In the genomic region with DNA sequence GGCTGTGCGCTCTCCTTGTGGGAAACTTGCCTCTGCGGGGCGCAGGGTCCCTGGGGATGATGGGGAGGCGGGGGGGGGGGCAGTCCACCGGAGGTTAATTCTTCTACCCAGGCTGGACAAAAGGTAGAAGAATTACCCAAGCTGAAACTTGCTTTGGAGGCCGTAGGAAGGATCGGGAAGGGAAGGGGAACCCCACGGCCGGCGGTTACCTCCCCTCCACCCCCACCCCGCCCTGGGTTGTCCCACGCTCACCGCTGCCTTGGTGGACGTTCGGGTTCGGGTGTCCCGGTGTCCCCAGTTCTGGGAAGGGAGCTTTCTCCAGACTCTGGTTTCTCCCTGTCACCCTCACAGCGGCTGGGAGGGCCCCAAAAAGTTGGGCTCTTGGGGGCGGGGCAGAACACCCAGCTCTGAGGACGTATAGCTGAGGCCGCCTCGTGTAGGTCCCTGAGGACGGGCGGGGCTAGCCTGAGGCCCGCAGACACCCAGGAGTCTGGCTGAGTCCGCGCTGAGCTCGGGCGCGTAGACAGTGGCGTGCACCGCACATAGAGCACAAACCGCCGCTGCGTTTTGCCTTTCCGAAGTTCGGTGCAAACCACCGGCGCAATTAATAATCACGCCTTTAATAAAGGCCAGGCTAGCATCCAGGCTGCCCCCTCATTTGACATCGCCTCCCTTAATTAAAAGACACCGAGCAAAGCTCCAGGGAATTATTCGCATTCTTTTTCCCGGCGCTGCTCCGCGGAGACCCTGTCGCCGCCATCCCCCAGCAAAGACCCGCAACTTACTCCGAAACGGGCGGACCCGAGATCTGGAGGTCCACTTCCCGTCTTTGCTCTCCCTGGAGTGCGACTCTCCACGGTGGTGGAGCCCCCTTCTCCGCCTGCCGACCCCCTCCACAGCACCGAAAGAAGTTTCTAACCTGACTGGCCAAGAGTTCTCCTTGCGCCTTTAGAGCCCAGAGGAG, we compare ENCODE assay signal across 7 mouse cellular contexts. TPM values are rescaled to one million over a fixed set of nuclear protein-coding genes. Genes with fewer than 3 reads are reported as not detected.
DNase-seq lines count a peak whose midpoint lies in the region; ATAC-seq and TF ChIP-seq lines count a peak whose summit lies in the region.

No protein-coding gene starts in this region.

- H3K27ac ChIP-seq in spleen, adult 2 months (ENCODE audit: insufficient read depth, low read length) = 0 out of 2 replicates have a peak overlapping the region, but pooled peaks have one; percentile 72
- H3K27ac ChIP-seq in heart, embryonic 15.5 days = no peak overlapping the region
- no peak overlapping the region for H3K27ac ChIP-seq in liver, embryonic 13.5 days
- H3K27ac ChIP-seq in neural tube, embryonic 12.5 days = no peak overlapping the region

- peaks cover 17% of the 10 kb centered on the region for H3K27me3 ChIP-seq in spleen, adult 2 months (ENCODE audit: control insufficient read depth, insufficient read depth, low read length)
- H3K27me3 ChIP-seq in heart, embryonic 15.5 days = peaks cover 99% of the 10 kb centered on the region
- H3K27me3 ChIP-seq in liver, embryonic 13.5 days = peaks cover 100% of the 10 kb centered on the region
- H3K27me3 ChIP-seq in neural tube, embryonic 12.5 days (replicated peaks) = peaks cover 75% of the 10 kb centered on the region

- 2% methylated on average over 60 of the region's 61 CpGs for WGBS in spleen, adult 2 months
- under 1% methylated on average over 60 of the region's 61 CpGs for WGBS in heart, embryonic 15.5 days
- WGBS in liver, embryonic 13.5 days (ENCODE audit: insufficient replicate concordance) = 1% methylated on average over 61 of the region's 61 CpGs
- under 1% methylated on average over 61 of the region's 61 CpGs for WGBS in neural tube, embryonic 12.5 days

- TF ChIP-seq POLR2A in spleen, adult 2 months (IDR thresholded peaks at IDR 0.05; ENCODE audit: low read depth, low read length) = no peak

- H3K4me3 ChIP-seq in spleen, adult 2 months (ENCODE audit: extremely low read depth, insufficient read depth, insufficient read length) = peak overlapping the region; percentile 65
- H3K4me3 ChIP-seq in heart, embryonic 15.5 days = peak overlapping the region; percentile 68
- H3K4me3 ChIP-seq in liver, embryonic 13.5 days (replicated peaks) = peak overlapping the region; percentile 58
- H3K4me3 ChIP-seq in neural tube, embryonic 12.5 days = peak overlapping the region; percentile 53

- H3K9ac ChIP-seq in heart, embryonic 15.5 days = no peak overlapping the region; the same call in 1 of the 2 replicates
- H3K9ac ChIP-seq in liver, embryonic 13.5 days = no peak overlapping the region
- H3K9ac ChIP-seq in neural tube, embryonic 12.5 days = peak overlapping the region; percentile 58; the same call in 1 of the 2 replicates

- H3K4me1 ChIP-seq in spleen, adult 2 months (ENCODE audit: control insufficient read depth, insufficient read depth, insufficient read length) = no peaks in the 10 kb centered on the region; the same call in 1 of the 2 replicates
- peaks cover 38% of the 10 kb centered on the region for H3K4me1 ChIP-seq in heart, embryonic 15.5 days (replicated peaks)
- peaks cover 22% of the 10 kb centered on the region for H3K4me1 ChIP-seq in liver, embryonic 13.5 days (replicated peaks)
- peaks cover 60% of the 10 kb centered on the region for H3K4me1 ChIP-seq in neural tube, embryonic 12.5 days

- H3K9me3 ChIP-seq in heart, embryonic 15.5 days (replicated peaks) = no peaks in the 10 kb centered on the region
- H3K9me3 ChIP-seq in liver, embryonic 13.5 days (replicated peaks) = no peaks in the 10 kb centered on the region
- no peaks in the 10 kb centered on the region for H3K9me3 ChIP-seq in neural tube, embryonic 12.5 days

- peak overlapping the region; percentile 100 for H3K4me2 ChIP-seq in heart, embryonic 15.5 days
- peak overlapping the region; percentile 73 for H3K4me2 ChIP-seq in liver, embryonic 13.5 days
- peak overlapping the region; percentile 100 for H3K4me2 ChIP-seq in neural tube, embryonic 12.5 days (replicated peaks)

- DNase-seq in spleen, adult 2 months (ENCODE audit: low read depth in 1 of 2, low spot score in 2 of 2) = peak in 1 of 2 experiments; percentile 22
- DNase-seq in spleen, adult 12 weeks (ENCODE audit: low spot score) = no peak
- DNase-seq in brain, adult 2 months (ENCODE audit: low read depth, low spot score) = peak; percentile 58
- no peak for DNase-seq in liver, embryonic 13.5 days
- DNase-seq in urinary bladder, postnatal 36 days (ENCODE audit: low spot score in 2 of 2) = no peak

- ATAC-seq in heart, embryonic 15.5 days (replicated peaks; ENCODE audit: insufficient number of reproducible peaks, insufficient read depth, low FRiP score, low read depth) = no peak
- no peak for ATAC-seq in liver, embryonic 13.5 days (ENCODE audit: low read depth)
- ATAC-seq in neural tube, embryonic 12.5 days (ENCODE audit: low FRiP score, low read depth) = no peak

- no peaks in the 10 kb centered on the region for H3K36me3 ChIP-seq in spleen, adult 2 months (ENCODE audit: control insufficient read depth, insufficient read depth, low read length)
- H3K36me3 ChIP-seq in heart, embryonic 15.5 days = no peaks in the 10 kb centered on the region
- no peaks in the 10 kb centered on the region for H3K36me3 ChIP-seq in liver, embryonic 13.5 days
- no peaks in the 10 kb centered on the region for H3K36me3 ChIP-seq in neural tube, embryonic 12.5 days

- TF ChIP-seq CTCF in spleen, adult 2 months (IDR thresholded peaks at IDR 0.05; ENCODE audit: extremely low read depth, insufficient read depth, insufficient read length, insufficient replicate concordance) = no peak

RNA-seq across cellular contexts. Expression of gene Ntng2, which starts 1.4 kb away (rescaled TPM):
- 40.6 and 51.0 TPM in 2 replicates for polyA plus RNA-seq in spleen, adult 2 months (2012; rRNA removed)
- polyA plus RNA-seq in heart, embryonic 15.5 days (2015; fragmentation: Nextera tagmentation; extraction: Ambion mirVana) = 0.20 TPM in 1 of 2 replicates, not detected in the other
- polyA plus RNA-seq in liver, embryonic 13.5 days (2015; fragmentation: Nextera tagmentation; extraction: Ambion mirVana) = 0.14 TPM in 1 of 2 replicates, not detected in the other
- 2.0 and 2.4 TPM in 2 replicates for polyA plus RNA-seq in neural tube, embryonic 12.5 days (2016; fragmentation: Nextera tagmentation; extraction: Ambion mirVana)

Comparison
In these comparisons a context has a peak if more than half of its experiments do, and no peak if none do; other contexts are left out.
1. RNA of gene Ntng2, which starts 1.4 kb away (polyA plus RNA-seq): 40.6 to 51.0 TPM in spleen, adult 2 months; 2.0 to 2.4 TPM in neural tube, embryonic 12.5 days, 0.14 TPM in liver, embryonic 13.5 days and 0.20 TPM in heart, embryonic 15.5 days; every median in the first group is over 10 times any median in the second.
2. Peak in every context shown above with its lines, with median percentiles within 50 percentile points of each other: H3K4me3 ChIP-seq and H3K4me2 ChIP-seq.